Mouse (Mus musculus) olfactory bulb, adult 2 months (tissue): Measurements from ENCODE around the gene Fkbp1a. TPM values are rescaled to one million over a fixed set of nuclear protein-coding genes. Genes with fewer than 3 reads are reported as not detected.

Experiments
- H3K27ac ChIP-seq: fragments of 200-500 bp; 2 replicates; pipeline ENCODE4 v1.5.1; 2012; ENCODE audit warnings: low read depth, low read length; ENCODE audit not compliant: insufficient read depth
- H3K4me1 ChIP-seq: fragments of 200-500 bp; 2 replicates; pipeline ENCODE4 v1.6.1; 2012; ENCODE audit warnings: low read length; ENCODE audit not compliant: control insufficient read depth, insufficient read depth
- H3K4me3 ChIP-seq: fragments of 200-500 bp; 2 replicates; pipeline ENCODE4 v1.5.1; 2012; ENCODE audit warnings: mild to moderate bottlenecking, low read depth, low read length, moderate library complexity; ENCODE audit not compliant: insufficient read depth
- CTCF ChIP-seq: fragments of 200-500 bp; IDR thresholded peaks from 2 replicates; pipeline ENCODE4 v1.5.1; 2012; ENCODE audit warnings: low read depth, mild to moderate bottlenecking, low read length, moderate library complexity; ENCODE audit not compliant: insufficient read depth
- POLR2A ChIP-seq: fragments of 200-500 bp; IDR thresholded peaks from 2 replicates; pipeline ENCODE4 v1.6.1; 2012; ENCODE audit warnings: mild to moderate bottlenecking, low read depth, low read length, moderate library complexity; ENCODE audit not compliant: insufficient read depth
- WGBS: fragments of 180-500 bp; shearing (Covaris S2); methylation state at CpG from one replicate; pipeline ENCODE4 v1.1.7; 2018; 5-methylcytosine and 5-hydroxymethylcytosine counted together
- polyA plus RNA-seq: library from polyadenylated mRNA; stranded (reverse); fragments of >200 nt; gene quantifications from 2 replicates; pipeline ENCODE4 v1.2.4, GENCODE M21; 2012; ENCODE audit warnings: low replicate concordance; ENCODE audit not compliant: missing spikeins, insufficient read depth, insufficient read length

Fkbp1a gene
- polyA plus RNA-seq, 1 experiment: not detected

- TF ChIP-seq POLR2A (no peak), CTCF (no peak)
- WGBS: 79% methylated on average over 17 of the region's 17 CpGs
- Histone ChIP-seq H3K4me3 (no peak within 1 kb of the TSS), H3K27ac (peak within 1 kb of the TSS; percentile 43), H3K4me1 (peaks cover 18% of the 10 kb centered on the region; the same call in 1 of the 2 replicates)
Measured at GRCm38 (mm10) chr2:151571873-151572700, 29.8 kb downstream of the Fkbp1a start, which contains the start of gene Sdcbp2. Gene Sdcbp2 (plus strand): TSS chr2:151572622.

- 35% methylated on average over 3 of the region's 3 CpGs for WGBS
- Histone ChIP-seq H3K4me1 (peaks cover 18% of the 10 kb centered on the region; the same call in 1 of the 2 replicates), H3K27ac (peak overlapping the region; percentile 95; the same call in 1 of the 2 replicates), H3K4me3 (no peak overlapping the region)
- TF ChIP-seq POLR2A (no peak), CTCF (no peak)
Measured at GRCm38 (mm10) chr2:151573667-151574066, 31.4 kb downstream of the Fkbp1a start.

GRCm38 (mm10) chr2:151574607-151575006, 32.3 kb downstream of the Fkbp1a start:
- H3K4me1 ChIP-seq: peaks cover 18% of the 10 kb centered on the region; the same call in 1 of the 2 replicates
- no peak overlapping the region for H3K4me3 ChIP-seq
- TF ChIP-seq POLR2A: no peak
- TF ChIP-seq CTCF: no peak
- H3K27ac ChIP-seq: peak overlapping the region; percentile 95
- 22% methylated on average over 5 of the region's 5 CpGs for WGBS

DNA sequence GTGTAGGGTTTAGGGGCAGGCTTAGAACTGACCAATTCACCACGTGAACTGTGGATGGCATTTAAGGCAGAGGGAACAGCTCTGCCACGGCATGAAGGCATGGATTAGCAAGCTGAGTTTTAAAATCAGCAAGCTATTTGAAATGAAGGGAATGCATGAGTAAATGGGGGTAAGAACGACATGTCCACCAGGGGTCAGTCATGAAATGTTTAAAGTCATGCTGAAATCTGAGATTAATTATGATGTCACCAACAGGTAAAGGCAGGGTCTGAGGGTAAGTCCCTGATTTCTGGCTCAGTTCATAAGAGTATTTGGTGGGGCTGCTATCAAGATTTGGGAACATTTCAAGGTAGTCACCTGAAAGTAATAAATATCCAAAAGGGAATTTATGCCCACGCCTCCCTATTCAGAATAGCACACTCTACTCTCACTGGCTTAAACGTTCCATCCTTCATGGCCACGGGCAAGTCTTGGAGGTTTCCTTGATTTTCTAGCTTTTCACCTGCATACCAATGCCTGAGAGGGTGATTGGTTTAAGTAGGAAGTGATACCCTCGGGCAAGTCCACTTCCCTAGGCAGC, 32.9 kb downstream of the Fkbp1a start:
- peak overlapping the region; percentile 50 for H3K4me3 ChIP-seq
- H3K27ac ChIP-seq: peak overlapping the region; percentile 95
- 16% methylated on average over 7 of the region's 7 CpGs for WGBS
- peaks cover 18% of the 10 kb centered on the region; the same call in 1 of the 2 replicates for H3K4me1 ChIP-seq
- TF ChIP-seq POLR2A: no peak
- TF ChIP-seq CTCF: no peak

GRCm38 (mm10) chr2:151575699-151576389, 33.6 kb downstream of the Fkbp1a start:
- WGBS: under 1% methylated on average over 38 of the region's 38 CpGs
- Histone ChIP-seq H3K4me1 (peaks cover 18% of the 10 kb centered on the region; the same call in 1 of the 2 replicates), H3K27ac (peak overlapping the region; percentile 95), H3K4me3 (peak overlapping the region; percentile 50)
- peak; percentile 56 for TF ChIP-seq POLR2A
- no peak for TF ChIP-seq CTCF

DNA sequence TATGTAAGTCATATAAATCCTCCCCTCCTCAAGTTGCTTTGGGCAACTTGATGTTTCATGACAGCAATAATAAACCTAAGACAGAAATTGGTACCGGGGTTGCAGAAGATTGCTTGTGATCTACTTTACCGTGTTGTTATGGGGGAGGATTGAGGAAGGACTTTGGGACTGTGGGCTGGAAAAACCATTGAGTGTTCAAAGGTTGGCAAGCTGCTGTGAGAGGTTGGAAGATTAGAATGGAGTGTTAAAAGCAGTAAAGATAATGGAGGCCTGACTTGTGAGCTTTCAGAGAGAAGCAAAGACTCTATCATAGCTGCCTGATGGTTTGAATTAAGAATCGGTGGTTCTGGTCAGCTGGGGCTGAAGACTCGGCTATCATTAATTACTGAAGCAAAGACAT, 36.9 kb downstream of the Fkbp1a start:
- no peak overlapping the region for H3K4me3 ChIP-seq
- 83% methylated on average over 4 of the region's 4 CpGs for WGBS
- H3K4me1 ChIP-seq: peaks cover 5% of the 10 kb centered on the region; the same call in 1 of the 2 replicates
- TF ChIP-seq CTCF (no peak), POLR2A (no peak)
- H3K27ac ChIP-seq: no peak overlapping the region

GRCm38 (mm10) chr2:151580945-151581344, 38.7 kb downstream of the Fkbp1a start:
- WGBS: 25% methylated on average over 1 of the region's 1 CpGs
- TF ChIP-seq POLR2A (no peak), CTCF (no peak)
- Histone ChIP-seq H3K4me3 (no peak overlapping the region), H3K4me1 (peaks cover under 1% of the 10 kb centered on the region; the same call in 1 of the 2 replicates), H3K27ac (no peak overlapping the region)

GRCm38 (mm10) chr2:151585934-151586333, 43.7 kb downstream of the Fkbp1a start:
- Histone ChIP-seq H3K27ac (no peak overlapping the region), H3K4me3 (no peak overlapping the region), H3K4me1 (no peaks in the 10 kb centered on the region)
- 50% methylated on average over 3 of the region's 3 CpGs for WGBS
- TF ChIP-seq POLR2A (no peak), CTCF (no peak)

- no peaks in the 10 kb centered on the region for H3K4me1 ChIP-seq
- 93% methylated on average over 1 of the region's 1 CpGs for WGBS
- H3K4me3 ChIP-seq: no peak overlapping the region
- H3K27ac ChIP-seq: no peak overlapping the region
- TF ChIP-seq CTCF (no peak), POLR2A (no peak)
Measured at GRCm38 (mm10) chr2:151586807-151587206, 44.5 kb downstream of the Fkbp1a start.
